Mouse (Mus musculus) kidney, adult 2 months (tissue): ENCODE results near the gene Nkpd1.

Source experiments
- CTCF ChIP-seq: fragments of 200-500 bp; conservative IDR thresholded peaks from 2 replicates; pipeline ENCODE4 v1.5.1; 2011; ENCODE audit warnings: low read depth, mild to moderate bottlenecking, control low read depth, low read length, moderate library complexity, mixed read lengths; ENCODE audit not compliant: insufficient read depth, insufficient read length
- POLR2A ChIP-seq: fragments of 200-500 bp; IDR thresholded peaks from one replicate; pipeline ENCODE4 v1.6.1; 2011; ENCODE audit warnings: low read depth, low read length, control low read depth

DNA sequence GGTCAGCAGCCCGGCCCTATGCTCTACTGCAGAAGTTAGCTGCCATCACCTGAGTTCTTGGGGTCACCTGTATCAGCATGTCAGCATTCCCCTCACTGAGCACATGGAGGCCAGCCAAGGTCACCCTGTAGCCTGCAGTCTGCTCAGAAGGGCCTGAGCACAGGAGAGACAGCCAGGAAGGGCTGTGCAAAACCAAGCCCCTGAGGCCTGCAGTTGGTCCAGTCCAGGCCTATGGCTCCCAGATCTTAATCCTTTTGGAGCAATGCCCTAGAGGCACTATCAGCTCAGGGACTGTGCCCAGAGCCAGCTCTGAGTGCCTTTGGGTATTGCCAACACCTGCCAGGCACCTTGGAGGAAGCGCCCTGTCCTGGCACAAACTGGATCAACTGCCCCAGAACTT lies 39.4 kb downstream of the Nkpd1 start:
- TF ChIP-seq CTCF (no peak), POLR2A (no peak)
